Mouse (Mus musculus): ENCODE measurements around the gene Dnah10. TPM values are rescaled to one million over a fixed set of nuclear protein-coding genes. Genes with fewer than 3 reads are reported as not detected.

The Dnah10 gene
- 0.04 and 0.05 TPM in 2 replicates for polyA plus RNA-seq (2015; fragmentation: Nextera tagmentation; extraction: Ambion mirVana)

- H3K4me1 ChIP-seq (replicated peaks): no peaks in the 10 kb centered on the region; the same call in 1 of the 2 replicates
- H3K27ac ChIP-seq: no peak within 1 kb of the TSS
- no peaks in the 10 kb centered on the region for H3K9me3 ChIP-seq (replicated peaks)
- no peak for ATAC-seq (replicated peaks; ENCODE audit: insufficient number of reproducible peaks, insufficient read depth, low FRiP score, low read depth)
- peaks cover 25% of the 10 kb centered on the region; the same call in 1 of the 2 replicates for H3K36me3 ChIP-seq
- H3K9ac ChIP-seq: no peak within 1 kb of the TSS
- H3K27me3 ChIP-seq: no peaks in the 10 kb centered on the region
- no peak within 1 kb of the TSS for H3K4me2 ChIP-seq
- 13% methylated on average over 29 of the region's 29 CpGs for WGBS
- H3K4me3 ChIP-seq: no peak within 1 kb of the TSS
Measured at GRCm38 (mm10) chr5:124724997-124725396, at the start of gene Dnah10. Dnah10 (plus strand) TSS chr5:124725085.

- peaks cover 62% of the 10 kb centered on the region for H3K36me3 ChIP-seq
Measured at GRCm38 (mm10) chr5:124713741-124714140, 11.1 kb upstream of the Dnah10 start.

GRCm38 (mm10) chr5:124715135-124715534 lies 9.8 kb upstream of the Dnah10 start:
- H3K27ac ChIP-seq: peak overlapping the region; percentile 33; the same call in 1 of the 2 replicates
- no peaks in the 10 kb centered on the region for H3K4me1 ChIP-seq (replicated peaks)
- H3K9ac ChIP-seq: no peak overlapping the region
- H3K36me3 ChIP-seq: peaks cover 76% of the 10 kb centered on the region
- H3K4me2 ChIP-seq: no peak overlapping the region
- 89% methylated on average over 8 of the region's 8 CpGs for WGBS
- H3K9me3 ChIP-seq (replicated peaks): no peaks in the 10 kb centered on the region
- no peak; the same call in 1 of the 2 replicates for ATAC-seq (replicated peaks; ENCODE audit: insufficient number of reproducible peaks, insufficient read depth, low FRiP score, low read depth)
- no peaks in the 10 kb centered on the region for H3K27me3 ChIP-seq
- no peak overlapping the region for H3K4me3 ChIP-seq

More at GRCm38 (mm10) chr5:124713741-124714140, 11.1 kb upstream of the Dnah10 start:
- no peaks in the 10 kb centered on the region for H3K9me3 ChIP-seq (replicated peaks)
- H3K4me1 ChIP-seq (replicated peaks): no peaks in the 10 kb centered on the region
- no peak overlapping the region for H3K4me3 ChIP-seq
- no peak overlapping the region for H3K27ac ChIP-seq
- no peak for ATAC-seq (replicated peaks; ENCODE audit: insufficient number of reproducible peaks, insufficient read depth, low FRiP score, low read depth)
- WGBS: 88% methylated on average over 5 of the region's 5 CpGs
- H3K27me3 ChIP-seq: no peaks in the 10 kb centered on the region
- H3K4me2 ChIP-seq: no peak overlapping the region
- no peak overlapping the region for H3K9ac ChIP-seq

GRCm38 (mm10) chr5:124717969-124718368 lies 6.9 kb upstream of the Dnah10 start:
- Histone ChIP-seq H3K36me3 (peaks cover 78% of the 10 kb centered on the region), H3K9me3 (replicated peaks) (no peaks in the 10 kb centered on the region), H3K27me3 (no peaks in the 10 kb centered on the region), H3K4me2 (no peak overlapping the region), H3K4me1 (replicated peaks) (no peaks in the 10 kb centered on the region), H3K9ac (no peak overlapping the region), H3K27ac (no peak overlapping the region), H3K4me3 (no peak overlapping the region)
- 93% methylated on average over 11 of the region's 11 CpGs for WGBS
- no peak for ATAC-seq (replicated peaks; ENCODE audit: insufficient number of reproducible peaks, insufficient read depth, low FRiP score, low read depth)

- no peak overlapping the region for H3K27ac ChIP-seq
- no peak for ATAC-seq (replicated peaks; ENCODE audit: insufficient number of reproducible peaks, insufficient read depth, low FRiP score, low read depth)
- no peak overlapping the region for H3K4me2 ChIP-seq
- no peaks in the 10 kb centered on the region for H3K9me3 ChIP-seq (replicated peaks)
- WGBS: 85% methylated on average over 7 of the region's 7 CpGs
- no peaks in the 10 kb centered on the region for H3K4me1 ChIP-seq (replicated peaks)
- H3K9ac ChIP-seq: no peak overlapping the region
- no peak overlapping the region for H3K4me3 ChIP-seq
- no peaks in the 10 kb centered on the region for H3K27me3 ChIP-seq
- H3K36me3 ChIP-seq: peaks cover 78% of the 10 kb centered on the region
Measured at GRCm38 (mm10) chr5:124718396-124718795, 6.5 kb upstream of the Dnah10 start.

DNA sequence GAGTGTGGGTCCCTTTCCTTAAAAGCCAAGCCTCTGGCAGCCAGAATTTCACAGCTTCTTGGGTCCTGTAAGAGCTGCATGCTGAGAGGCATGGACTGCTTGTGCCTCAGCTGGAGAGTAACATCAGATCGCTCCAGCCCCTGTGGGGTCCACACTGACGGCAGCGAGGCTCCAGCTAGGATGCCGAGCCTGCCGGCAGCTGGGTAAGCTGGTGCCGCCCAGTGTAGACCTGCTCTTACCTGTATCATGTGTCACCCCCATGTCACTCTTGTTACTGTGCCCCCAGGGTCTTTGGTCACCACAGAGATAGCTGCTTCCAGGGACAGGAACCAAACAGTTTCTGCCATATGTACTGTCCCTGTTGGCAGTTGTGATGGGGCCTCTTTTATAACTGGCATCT lies 1.8 kb upstream of the Dnah10 start:
- H3K4me2 ChIP-seq: no peak overlapping the region
- 89% methylated on average over 6 of the region's 6 CpGs for WGBS
- no peak overlapping the region for H3K4me3 ChIP-seq
- H3K4me1 ChIP-seq (replicated peaks): no peaks in the 10 kb centered on the region
- H3K9me3 ChIP-seq (replicated peaks): no peaks in the 10 kb centered on the region
- H3K27ac ChIP-seq: no peak overlapping the region
- no peak for ATAC-seq (replicated peaks; ENCODE audit: insufficient number of reproducible peaks, insufficient read depth, low FRiP score, low read depth)
- no peaks in the 10 kb centered on the region for H3K27me3 ChIP-seq
- H3K9ac ChIP-seq: no peak overlapping the region
- peaks cover 44% of the 10 kb centered on the region; the same call in 1 of the 2 replicates for H3K36me3 ChIP-seq

- 14% methylated on average over 21 of the region's 21 CpGs for WGBS
- no peak for ATAC-seq (replicated peaks; ENCODE audit: insufficient number of reproducible peaks, insufficient read depth, low FRiP score, low read depth)
- no peak overlapping the region for H3K9ac ChIP-seq
- H3K27ac ChIP-seq: no peak overlapping the region
- H3K27me3 ChIP-seq: no peaks in the 10 kb centered on the region
- H3K4me1 ChIP-seq (replicated peaks): no peaks in the 10 kb centered on the region; the same call in 1 of the 2 replicates
- H3K9me3 ChIP-seq (replicated peaks): no peaks in the 10 kb centered on the region
- no peaks in the 10 kb centered on the region for H3K36me3 ChIP-seq
- H3K4me2 ChIP-seq: peak overlapping the region; percentile 59
- H3K4me3 ChIP-seq: peak overlapping the region; percentile 30
Measured at GRCm38 (mm10) chr5:124729662-124730206, 4.8 kb downstream of the Dnah10 start.

- H3K4me3 ChIP-seq: no peak overlapping the region
- no peak overlapping the region for H3K9ac ChIP-seq
- H3K27ac ChIP-seq: no peak overlapping the region
- H3K4me1 ChIP-seq (replicated peaks): no peaks in the 10 kb centered on the region; the same call in 1 of the 2 replicates
- no peaks in the 10 kb centered on the region for H3K27me3 ChIP-seq
- ATAC-seq (replicated peaks; ENCODE audit: insufficient number of reproducible peaks, insufficient read depth, low FRiP score, low read depth): no peak
- no peak overlapping the region for H3K4me2 ChIP-seq
- no peaks in the 10 kb centered on the region for H3K36me3 ChIP-seq
- no peaks in the 10 kb centered on the region for H3K9me3 ChIP-seq (replicated peaks)
- WGBS: 83% methylated on average over 12 of the region's 12 CpGs
Measured at GRCm38 (mm10) chr5:124733961-124734360, 9.1 kb downstream of the Dnah10 start.

DNA sequence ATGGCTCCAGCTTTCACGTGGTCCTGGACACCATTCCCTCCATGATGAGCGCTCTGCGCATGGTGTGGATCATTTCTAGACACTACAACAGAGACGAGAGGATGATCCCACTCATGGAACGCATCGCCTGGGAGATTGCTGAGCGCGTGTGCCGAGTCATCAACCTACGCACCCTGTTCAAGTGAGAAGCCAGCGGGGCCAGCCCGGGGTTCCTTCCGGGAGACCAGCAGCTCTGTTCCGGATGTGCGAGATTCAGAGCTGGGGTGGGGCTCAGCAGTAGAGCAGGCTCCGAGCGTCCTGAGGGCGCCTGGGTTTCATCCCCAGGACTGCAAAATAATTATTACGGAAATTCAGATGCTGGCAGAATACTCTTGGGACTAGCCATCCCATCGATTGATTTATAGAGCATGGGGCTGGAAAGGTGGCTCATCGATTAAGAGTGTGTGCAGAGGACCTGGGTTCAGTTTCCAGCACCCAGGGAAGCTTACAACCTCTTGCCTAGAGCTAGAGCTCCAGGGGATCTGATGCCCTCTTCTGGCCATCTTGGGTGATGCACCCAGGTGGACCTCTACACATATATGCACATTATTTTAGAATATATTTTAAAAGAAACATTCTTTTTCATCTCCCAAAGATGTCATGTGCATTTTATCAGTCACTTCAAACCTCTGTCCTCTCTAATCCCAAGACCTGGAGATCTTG lies 17.2 kb downstream of the Dnah10 start:
- H3K36me3 ChIP-seq: no peaks in the 10 kb centered on the region
- no peaks in the 10 kb centered on the region for H3K9me3 ChIP-seq (replicated peaks)
- no peak for ATAC-seq (replicated peaks; ENCODE audit: insufficient number of reproducible peaks, insufficient read depth, low FRiP score, low read depth)
- no peak overlapping the region for H3K9ac ChIP-seq
- H3K4me2 ChIP-seq: no peak overlapping the region
- no peaks in the 10 kb centered on the region for H3K4me1 ChIP-seq (replicated peaks)
- no peak overlapping the region for H3K27ac ChIP-seq
- H3K4me3 ChIP-seq: no peak overlapping the region
- WGBS: 94% methylated on average over 21 of the region's 21 CpGs
- no peaks in the 10 kb centered on the region for H3K27me3 ChIP-seq

- 88% methylated on average over 3 of the region's 3 CpGs for WGBS
- no peaks in the 10 kb centered on the region for H3K36me3 ChIP-seq
- no peak overlapping the region for H3K27ac ChIP-seq
- no peaks in the 10 kb centered on the region for H3K9me3 ChIP-seq (replicated peaks)
- no peak for ATAC-seq (replicated peaks; ENCODE audit: insufficient number of reproducible peaks, insufficient read depth, low FRiP score, low read depth)
- H3K27me3 ChIP-seq: no peaks in the 10 kb centered on the region
- H3K4me1 ChIP-seq (replicated peaks): no peaks in the 10 kb centered on the region
- no peak overlapping the region for H3K9ac ChIP-seq
- H3K4me2 ChIP-seq: no peak overlapping the region
- H3K4me3 ChIP-seq: no peak overlapping the region
Measured at GRCm38 (mm10) chr5:124743841-124744240, 19.0 kb downstream of the Dnah10 start.

DNA sequence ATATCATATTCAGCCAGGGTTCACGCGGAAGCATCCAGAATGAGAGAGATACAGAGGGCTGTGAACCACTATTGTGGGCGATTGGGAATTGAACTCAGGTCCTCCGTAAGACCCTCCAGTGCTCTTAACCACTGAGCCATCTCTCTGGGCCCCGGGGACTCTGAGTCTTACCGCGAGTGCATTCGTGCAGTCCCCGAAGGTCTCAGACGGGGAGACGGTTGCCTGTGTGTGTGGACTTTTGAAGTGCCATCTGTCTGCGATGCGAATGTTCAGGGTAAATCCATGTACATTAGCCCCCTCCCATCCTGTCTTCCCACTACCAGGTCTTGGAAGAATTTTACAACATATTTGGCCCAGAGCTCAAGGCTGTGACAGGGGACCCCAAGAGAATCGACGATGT lies 21.3 kb downstream of the Dnah10 start:
- Histone ChIP-seq H3K9me3 (replicated peaks) (no peaks in the 10 kb centered on the region), H3K4me2 (no peak overlapping the region), H3K4me1 (replicated peaks) (no peaks in the 10 kb centered on the region), H3K4me3 (no peak overlapping the region), H3K9ac (no peak overlapping the region), H3K36me3 (no peaks in the 10 kb centered on the region), H3K27ac (no peak overlapping the region), H3K27me3 (no peaks in the 10 kb centered on the region)
- 89% methylated on average over 15 of the region's 15 CpGs for WGBS
- no peak for ATAC-seq (replicated peaks; ENCODE audit: insufficient number of reproducible peaks, insufficient read depth, low FRiP score, low read depth)

GRCm38 (mm10) chr5:124748296-124748695 lies 23.4 kb downstream of the Dnah10 start:
- Histone ChIP-seq H3K4me2 (no peak overlapping the region), H3K4me3 (no peak overlapping the region), H3K27me3 (no peaks in the 10 kb centered on the region), H3K27ac (no peak overlapping the region), H3K36me3 (no peaks in the 10 kb centered on the region), H3K9ac (no peak overlapping the region), H3K9me3 (replicated peaks) (no peaks in the 10 kb centered on the region), H3K4me1 (replicated peaks) (no peaks in the 10 kb centered on the region)
- 75% methylated on average over 18 of the region's 18 CpGs for WGBS
- no peak for ATAC-seq (replicated peaks; ENCODE audit: insufficient number of reproducible peaks, insufficient read depth, low FRiP score, low read depth)

Measured in heart, embryonic 15.5 days (tissue).